Mouse (Mus musculus) gastrocnemius, postnatal 25 days (tissue): ENCODE results near the gene Hmga1b. TPM values are rescaled to one million over a fixed set of nuclear protein-coding genes. Genes with fewer than 3 reads are reported as not detected.
"Not testable (repeated sequence)": the region's sequence is repeated elsewhere in the genome, so short reads cannot be mapped to it uniquely, and the experiment has no call there.

Experiments
- DNase-seq: peaks from one replicate; pipeline ENCODE4 v3.0.0; 2022
- long read RNA-seq, 2 experiments: library from polyadenylated mRNA; stranded (forward); transcript quantifications; one replicate each; pipeline ENCODE4 v2.0.0; 2021
- total RNA-seq, 2 experiments: library from RNA; stranded (reverse); gene quantifications; 1 replicate in 1 of 2; 2 replicates in 1 of 2; pipeline ENCODE4 v1.2.3; 2021

Hmga1b gene
- 10 to 100 TPM; 17.1 to 19.8 TPM for total RNA-seq
- long read RNA-seq, experiment 1, transcript Hmga1b-201 (1 exons, 1,626 nt): major isoform, 22 of 22 reads
- long read RNA-seq, experiment 1, partial matches to known transcripts: 0 of 22 reads
- long read RNA-seq, experiment 1, other reads (novel, unspliced or antisense): 0 of 22 reads
- long read RNA-seq, experiment 2, transcript Hmga1b-201 (1 exons, 1,626 nt): major isoform, 15 of 16 reads
- long read RNA-seq, experiment 2, partial matches to known transcripts: 0 of 16 reads
- long read RNA-seq, experiment 2, other reads (novel, unspliced or antisense): 1 of 16 reads

GRCm38 (mm10) chr11:120762672-120763041 lies at the start of gene Hmga1b:
TSS of gene Hmga1b (plus strand) at chr11:120762794.
- not testable (repeated sequence) for DNase-seq

DNA sequence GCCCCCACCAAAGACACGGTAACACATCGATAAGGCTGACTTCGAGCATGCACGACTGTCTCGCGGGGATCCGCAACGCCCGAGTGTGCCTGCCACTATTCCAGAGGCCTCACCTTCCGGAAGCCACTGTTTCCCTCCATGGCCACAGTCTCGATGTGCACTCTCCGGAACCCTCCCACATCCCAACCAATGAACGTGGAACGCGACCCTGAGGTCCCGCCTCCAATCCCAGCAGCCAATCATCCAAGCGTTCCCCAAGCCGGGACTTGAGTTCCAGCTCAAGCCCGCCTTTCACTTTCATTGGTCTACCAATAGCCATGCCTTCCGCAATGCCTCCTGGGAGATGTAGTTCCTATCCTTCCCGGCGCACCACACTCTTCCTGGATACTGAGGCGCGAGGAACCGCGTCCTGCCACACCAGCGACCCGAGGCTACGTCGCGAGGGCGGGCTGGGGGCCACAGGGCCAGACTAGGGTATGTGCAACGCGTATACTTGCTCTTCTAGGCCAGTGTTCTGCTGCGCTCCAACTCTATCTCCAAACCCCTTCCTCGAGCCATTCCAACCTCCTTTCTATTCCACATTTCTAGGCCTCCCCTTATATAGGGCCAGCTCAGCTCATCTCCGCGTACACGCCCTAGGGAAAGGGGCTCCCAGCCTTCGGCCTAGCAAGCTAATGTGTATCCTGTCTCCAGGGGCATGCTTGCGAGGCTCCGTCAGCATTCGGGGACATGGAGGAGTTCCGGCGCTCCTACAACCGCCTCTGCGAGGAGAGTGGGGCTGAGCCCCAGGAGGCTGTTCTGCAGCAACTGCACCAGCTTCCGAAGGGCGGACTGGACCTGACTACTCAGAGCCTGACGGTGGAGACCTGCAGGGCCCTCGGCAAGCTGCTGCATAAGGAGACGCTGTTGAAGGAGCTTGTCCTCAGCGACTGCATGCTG lies 48.7 kb upstream of the Hmga1b start, which contains the start of the genes Cenpx and Lrrc45:
Gene Cenpx, minus strand, starts transcription at position 159 of the 939 bp plus-strand sequence.
Gene Lrrc45, plus strand, starts transcription at position 346 of the 939 bp plus-strand sequence.
- DNase-seq: peak; percentile 98

DNA sequence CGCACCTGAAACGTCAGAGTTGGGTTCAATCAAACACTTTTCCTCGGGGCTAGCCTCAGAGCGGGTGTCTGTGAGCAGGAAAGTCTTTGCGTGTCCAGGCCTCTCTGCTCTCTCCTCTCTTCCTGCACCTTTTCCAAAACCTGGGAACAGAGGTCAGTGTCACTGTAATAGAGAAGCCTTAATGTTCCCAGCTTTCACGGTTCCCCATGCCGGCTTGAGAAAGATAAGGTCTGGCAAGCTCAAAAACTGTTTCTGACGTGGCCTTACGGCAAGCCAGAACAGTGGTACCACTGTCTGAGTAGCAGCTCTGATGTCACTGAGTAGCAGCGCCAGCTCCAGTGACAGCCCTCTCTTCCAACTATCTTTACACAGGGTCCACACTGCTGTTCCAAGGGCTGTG lies 48.0 kb upstream of the Hmga1b start:
- DNase-seq: no peak

- no peak for DNase-seq
Observed at GRCm38 (mm10) chr11:120715131-120715530, 47.5 kb upstream of the Hmga1b start.

DNA sequence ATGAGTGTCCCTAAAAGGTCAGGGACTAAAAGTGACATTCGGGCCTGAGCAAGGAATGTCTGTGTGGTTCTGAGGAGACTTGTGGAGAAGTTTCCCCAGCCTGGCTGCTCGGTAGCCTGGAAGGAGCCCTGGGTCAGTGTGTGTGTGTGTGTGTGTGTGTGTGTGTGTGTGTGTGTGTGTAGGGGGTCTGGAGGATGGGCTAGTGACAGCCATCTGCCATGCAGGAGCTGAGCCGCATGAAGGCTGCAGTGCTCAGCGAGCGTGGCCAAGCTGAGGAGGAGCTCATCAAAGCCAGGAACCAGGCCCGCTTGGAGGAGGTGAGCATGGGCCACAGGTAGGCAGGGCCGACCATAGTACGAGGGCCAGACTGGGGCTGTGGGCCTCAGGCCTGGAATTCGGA lies 43.4 kb upstream of the Hmga1b start:
- DNase-seq: no peak

- no peak for DNase-seq
Observed at GRCm38 (mm10) chr11:120719841-120720376, 42.7 kb upstream of the Hmga1b start.

- peak; percentile 77 for DNase-seq
Observed at GRCm38 (mm10) chr11:120720450-120720849, 42.1 kb upstream of the Hmga1b start.

- no peak for DNase-seq
Observed at GRCm38 (mm10) chr11:120721124-120722066, 41.2 kb upstream of the Hmga1b start, which contains the start of gene Rac3. TSS of gene Rac3 (plus strand) at chr11:120721470.

DNA sequence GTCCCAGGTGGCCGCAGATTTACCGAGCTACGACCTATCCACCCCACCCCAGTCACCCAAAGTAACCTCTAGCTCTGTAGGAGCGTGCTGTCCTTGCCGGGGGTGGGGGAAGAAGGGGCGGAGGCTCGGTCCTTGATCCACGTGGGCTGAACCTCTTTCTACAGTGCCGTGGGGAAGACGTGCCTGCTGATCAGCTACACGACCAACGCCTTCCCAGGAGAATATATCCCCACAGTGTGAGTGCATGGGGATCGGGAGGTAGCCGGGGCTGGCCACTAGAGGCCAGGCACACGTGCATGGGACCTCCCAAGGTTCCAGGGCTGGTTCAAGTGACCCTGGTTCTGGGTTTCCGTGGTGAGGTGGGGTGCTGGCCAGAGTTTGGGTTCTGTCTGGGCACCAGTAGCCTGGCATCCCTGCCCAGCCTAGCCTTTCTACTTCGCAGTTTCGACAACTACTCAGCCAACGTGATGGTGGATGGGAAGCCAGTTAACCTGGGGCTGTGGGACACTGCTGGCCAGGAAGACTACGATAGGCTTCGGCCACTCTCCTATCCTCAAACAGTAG lies 40.4 kb upstream of the Hmga1b start:
- no peak for DNase-seq

GRCm38 (mm10) chr11:120722761-120723382 lies 39.7 kb upstream of the Hmga1b start:
- no peak for DNase-seq

DNA sequence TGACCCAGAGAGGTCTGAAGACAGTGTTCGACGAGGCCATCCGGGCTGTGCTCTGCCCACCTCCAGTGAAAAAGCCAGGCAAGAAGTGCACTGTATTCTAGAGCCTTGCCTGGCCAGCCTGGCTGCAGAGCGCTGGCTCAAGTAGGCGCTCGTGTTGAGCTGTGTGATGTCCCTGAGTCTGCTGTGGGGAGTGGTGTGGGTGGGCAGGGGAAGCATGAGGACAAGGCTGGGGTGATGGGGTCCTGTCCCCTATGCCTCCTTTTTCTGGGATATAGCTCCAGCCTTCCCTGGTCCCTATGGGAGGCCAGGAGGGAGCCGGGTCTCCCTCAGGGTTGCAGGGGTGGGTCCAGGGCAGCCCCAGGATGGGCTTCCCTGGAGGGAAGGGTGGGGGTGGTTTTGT lies 39.1 kb upstream of the Hmga1b start:
- DNase-seq: no peak

DNA sequence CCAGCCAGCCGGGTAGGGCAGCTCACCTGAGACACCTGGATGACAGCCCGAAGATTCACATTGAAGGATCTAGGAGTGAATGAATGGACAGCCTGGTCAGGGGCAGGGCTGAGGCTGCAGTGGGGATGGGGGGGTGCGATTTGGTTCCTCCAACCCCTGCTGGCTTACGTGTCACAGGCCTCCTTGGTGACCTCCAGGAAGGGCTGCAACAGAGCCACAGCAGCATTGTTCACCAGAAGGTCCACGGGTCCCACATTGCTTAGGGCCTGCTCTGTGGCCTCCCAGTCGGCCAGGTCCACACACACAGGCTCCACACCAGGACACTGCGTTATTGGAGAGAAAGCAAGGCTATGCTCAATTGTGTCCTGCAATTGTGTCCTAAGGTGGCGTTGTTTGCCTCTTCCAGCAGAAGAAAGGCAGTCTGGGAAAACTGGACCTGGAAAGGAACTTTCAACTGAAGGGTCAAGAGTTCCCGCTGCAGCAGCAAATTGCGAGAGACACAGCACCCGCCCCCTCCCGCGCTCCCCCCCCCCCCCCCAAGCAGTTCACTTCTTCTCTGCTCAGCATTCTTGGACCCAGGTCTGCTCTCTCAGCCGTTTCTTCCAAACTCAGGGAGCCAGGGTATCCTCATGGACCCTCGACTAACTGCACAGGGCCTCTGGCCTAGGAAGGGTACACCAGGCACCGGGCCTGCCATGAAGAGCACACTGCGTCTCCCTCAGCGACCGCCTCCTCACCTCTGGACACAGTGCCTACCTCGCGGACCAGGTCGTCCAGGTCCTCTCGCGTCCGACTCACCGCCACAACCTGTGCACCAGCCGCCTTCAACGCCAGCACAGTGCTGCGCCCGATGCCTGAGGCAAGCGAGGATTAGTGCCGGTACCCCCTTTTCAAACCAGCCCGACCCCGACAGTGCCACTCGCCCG lies 36.1 kb upstream of the Hmga1b start:
- DNase-seq: no peak

DNA sequence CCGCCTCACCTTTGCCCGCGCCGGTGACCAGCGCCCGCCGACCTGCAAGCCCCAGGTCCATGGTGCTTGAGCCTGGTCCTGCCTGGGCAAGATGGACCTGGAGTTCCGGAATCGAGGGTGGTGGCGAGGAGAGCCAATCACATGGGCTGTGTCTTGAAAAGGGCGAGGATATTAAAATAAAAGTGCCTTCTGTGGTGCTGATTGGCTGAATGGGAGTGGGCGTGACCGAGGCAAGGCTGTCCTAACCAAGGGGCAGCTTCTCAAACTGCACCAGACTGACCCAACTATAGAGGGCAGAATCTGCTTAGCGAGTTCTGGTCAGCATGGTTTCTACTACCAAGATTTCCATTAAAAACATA lies 35.4 kb upstream of the Hmga1b start, which contains the start of gene Dcxr:
Gene Dcxr, minus strand, starts transcription at position 113 of the 359 bp plus-strand sequence.
- DNase-seq: peak; percentile 90

DNA sequence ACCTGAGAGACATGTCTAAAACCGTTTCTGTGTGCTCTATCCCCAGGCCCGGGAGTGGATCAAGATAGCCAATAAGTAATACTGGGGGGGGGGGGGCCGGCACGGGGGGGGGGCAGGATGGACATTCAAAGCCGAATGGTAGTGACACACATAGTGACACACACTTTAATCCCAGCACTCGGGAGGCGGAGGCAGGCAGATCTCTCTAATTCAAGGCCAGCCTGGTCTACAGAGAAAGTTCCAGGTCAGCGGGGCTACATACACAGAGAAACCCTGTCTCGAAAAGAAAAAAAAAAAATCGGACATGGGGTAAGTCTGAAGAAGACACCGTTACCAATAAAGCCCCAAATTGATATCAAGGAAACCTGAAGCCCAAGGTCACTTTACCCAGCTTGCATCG lies 35.0 kb upstream of the Hmga1b start:
- DNase-seq: no peak

- no peak for DNase-seq
Observed at GRCm38 (mm10) chr11:120728530-120729240, 33.9 kb upstream of the Hmga1b start.

GRCm38 (mm10) chr11:120729432-120730050 lies 33.1 kb upstream of the Hmga1b start:
- not testable (repeated sequence) for DNase-seq

DNA sequence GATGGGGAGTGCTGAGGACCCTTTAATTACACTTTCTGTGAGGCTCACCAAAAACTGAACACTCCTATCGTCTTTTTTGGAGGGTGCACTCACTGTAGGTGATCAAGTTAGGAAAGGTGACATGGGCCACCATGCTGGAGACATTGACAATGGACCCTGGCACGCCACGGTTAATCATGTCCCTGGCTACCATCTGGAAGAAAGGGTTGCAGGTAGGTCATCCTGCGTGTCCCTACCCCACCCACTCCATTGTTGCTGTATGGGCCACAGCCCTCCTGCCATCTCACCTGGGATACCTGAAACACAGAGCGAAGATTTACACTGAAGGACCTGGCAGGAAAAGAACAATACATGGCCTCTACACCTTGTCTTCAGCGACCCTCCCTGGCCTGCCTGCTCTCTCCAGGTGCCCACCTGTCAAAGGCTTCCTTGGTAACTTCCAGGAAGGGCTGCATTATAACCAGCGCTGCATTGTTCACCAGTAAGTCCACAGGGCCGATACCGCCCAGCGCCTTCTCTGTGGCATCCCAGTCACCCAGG lies 32.2 kb upstream of the Hmga1b start:
- DNase-seq: no peak

DNA sequence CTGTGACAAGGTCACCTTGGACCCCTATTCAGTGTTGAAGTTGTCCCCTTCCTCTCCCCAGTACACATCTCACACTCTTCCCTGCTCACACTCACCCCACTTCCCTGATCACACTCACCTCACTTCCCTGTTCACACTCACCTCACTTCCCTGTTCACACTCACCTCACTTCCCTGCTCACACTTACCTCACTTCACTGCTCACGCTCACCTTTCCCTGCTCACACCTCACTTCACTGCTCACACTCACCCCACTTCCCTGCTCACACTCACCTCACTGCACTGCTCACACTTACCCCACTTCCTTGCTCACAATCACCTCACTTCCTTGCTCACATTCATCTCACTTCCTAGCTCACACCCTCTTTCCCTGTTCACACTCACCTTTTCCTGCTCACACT lies 31.2 kb upstream of the Hmga1b start:
- no peak for DNase-seq
